Mouse (Mus musculus) forebrain, embryonic 16.5 days (tissue): ENCODE results near the gene Tenm4. TPM values are rescaled to one million over a fixed set of nuclear protein-coding genes. Genes with fewer than 3 reads are reported as not detected.

Experiments used
- ATAC-seq: fragments of 200-750 bp; cut with Nextera tagmentation; 2 replicates; pipeline ENCODE4 v1.8.0; 2017; ENCODE audit warnings: mild to moderate bottlenecking, moderate library complexity
- H3K27ac ChIP-seq: fragments of 300-500 bp; sonication (generic); 2 replicates; pipeline ENCODE4 v1.5.1; 2014; ENCODE audit warnings: low read length, control low read depth
- H3K27me3 ChIP-seq: fragments of 300-500 bp; sonication (generic); replicated peaks from 2 replicates; pipeline ENCODE4 v1.6.1; 2014; ENCODE audit warnings: low read length; ENCODE audit not compliant: control insufficient read depth, insufficient read depth
- H3K36me3 ChIP-seq: fragments of 300-500 bp; sonication (generic); 2 replicates; pipeline ENCODE4 v1.6.1; 2014; ENCODE audit not compliant: control insufficient read depth, insufficient read depth
- H3K4me1 ChIP-seq: fragments of 300-500 bp; sonication (generic); replicated peaks from 2 replicates; pipeline ENCODE4 v1.6.1; 2014; ENCODE audit warnings: low read length; ENCODE audit not compliant: control insufficient read depth, insufficient read depth
- H3K4me2 ChIP-seq: fragments of 300-500 bp; sonication (generic); 2 replicates; pipeline ENCODE4 v1.6.1; 2014; ENCODE audit warnings: mild to moderate bottlenecking, low read length, control low read depth
- H3K4me3 ChIP-seq: fragments of 300-500 bp; sonication (generic); replicated peaks from 2 replicates; pipeline ENCODE4 v1.5.1; 2014; ENCODE audit warnings: mild to moderate bottlenecking, low read length, control low read depth
- H3K9ac ChIP-seq: fragments of 300-500 bp; sonication (generic); replicated peaks from 2 replicates; pipeline ENCODE4 v1.6.1; 2014; ENCODE audit warnings: low read depth, low read length, control low read depth
- H3K9me3 ChIP-seq: fragments of 300-500 bp; sonication (generic); 2 replicates; pipeline ENCODE4 v1.6.1; 2016; ENCODE audit warnings: low read length; ENCODE audit not compliant: control insufficient read depth
- WGBS: fragments of 180-500 bp; shearing (Covaris S2); extraction: QIAGEN DNeasy Blood & Tissue Kit; methylation state at CpG from one replicate; pipeline ENCODE4 v1.1.7; 2014; 5-methylcytosine and 5-hydroxymethylcytosine counted together
- polyA plus RNA-seq: library from polyadenylated mRNA; unstranded; fragments of >200 nt; fragmentation: Nextera tagmentation; extraction: Ambion mirVana; gene quantifications from 2 replicates; pipeline ENCODE4 v1.2.1, GENCODE M21; 2015

Tenm4 gene
- polyA plus RNA-seq, 1 experiment from 2014 or later: 105 TPM

GRCm38 (mm10) chr7:96523673-96524072 is 352.6 kb downstream of the Tenm4 start:
- no peak for ATAC-seq
- Histone ChIP-seq H3K4me2 (no peak overlapping the region), H3K27ac (no peak overlapping the region), H3K36me3 (no peaks in the 10 kb centered on the region), H3K4me1 (peaks cover 9% of the 10 kb centered on the region), H3K27me3 (no peaks in the 10 kb centered on the region), H3K9ac (no peak overlapping the region), H3K9me3 (no peaks in the 10 kb centered on the region), H3K4me3 (no peak overlapping the region)
- WGBS: 54% methylated on average over 2 of the region's 2 CpGs

GRCm38 (mm10) chr7:96524486-96525205 is 353.6 kb downstream of the Tenm4 start:
- Histone ChIP-seq H3K9me3 (no peaks in the 10 kb centered on the region), H3K4me1 (peaks cover 6% of the 10 kb centered on the region), H3K36me3 (no peaks in the 10 kb centered on the region), H3K4me3 (no peak overlapping the region), H3K27ac (no peak overlapping the region), H3K27me3 (no peaks in the 10 kb centered on the region), H3K9ac (no peak overlapping the region), H3K4me2 (no peak overlapping the region)
- ATAC-seq: no peak
- WGBS: 74% methylated on average over 8 of the region's 8 CpGs

- Histone ChIP-seq H3K4me1 (peaks cover 5% of the 10 kb centered on the region), H3K27ac (no peak overlapping the region), H3K4me2 (no peak overlapping the region), H3K4me3 (no peak overlapping the region), H3K9me3 (no peaks in the 10 kb centered on the region), H3K27me3 (no peaks in the 10 kb centered on the region), H3K36me3 (no peaks in the 10 kb centered on the region), H3K9ac (no peak overlapping the region)
- ATAC-seq: no peak
- WGBS: 85% methylated on average over 1 of the region's 1 CpGs
Measured at GRCm38 (mm10) chr7:96525344-96525743, 354.3 kb downstream of the Tenm4 start.

- no peaks in the 10 kb centered on the region for H3K27me3 ChIP-seq
- no peak overlapping the region for H3K4me2 ChIP-seq
- no peak for ATAC-seq
- H3K4me1 ChIP-seq: peaks cover 9% of the 10 kb centered on the region; the same call in 1 of the 2 replicates
- no peak overlapping the region for H3K27ac ChIP-seq
- no peak overlapping the region for H3K9ac ChIP-seq
- 25% methylated on average over 10 of the region's 10 CpGs for WGBS
- no peaks in the 10 kb centered on the region for H3K36me3 ChIP-seq
- H3K9me3 ChIP-seq: no peaks in the 10 kb centered on the region
- H3K4me3 ChIP-seq: no peak overlapping the region
Measured at GRCm38 (mm10) chr7:96530571-96531426, 359.8 kb downstream of the Tenm4 start.

- no peaks in the 10 kb centered on the region for H3K9me3 ChIP-seq
- H3K4me1 ChIP-seq: peaks cover 17% of the 10 kb centered on the region; the same call in 1 of the 2 replicates
- no peak overlapping the region for H3K9ac ChIP-seq
- H3K4me2 ChIP-seq: no peak overlapping the region
- no peak overlapping the region for H3K27ac ChIP-seq
- WGBS: 25% methylated on average over 5 of the region's 5 CpGs
- no peak for ATAC-seq
- H3K36me3 ChIP-seq: no peaks in the 10 kb centered on the region
- H3K4me3 ChIP-seq: no peak overlapping the region
- no peaks in the 10 kb centered on the region for H3K27me3 ChIP-seq
Measured at GRCm38 (mm10) chr7:96531954-96532737, 361.1 kb downstream of the Tenm4 start.

DNA sequence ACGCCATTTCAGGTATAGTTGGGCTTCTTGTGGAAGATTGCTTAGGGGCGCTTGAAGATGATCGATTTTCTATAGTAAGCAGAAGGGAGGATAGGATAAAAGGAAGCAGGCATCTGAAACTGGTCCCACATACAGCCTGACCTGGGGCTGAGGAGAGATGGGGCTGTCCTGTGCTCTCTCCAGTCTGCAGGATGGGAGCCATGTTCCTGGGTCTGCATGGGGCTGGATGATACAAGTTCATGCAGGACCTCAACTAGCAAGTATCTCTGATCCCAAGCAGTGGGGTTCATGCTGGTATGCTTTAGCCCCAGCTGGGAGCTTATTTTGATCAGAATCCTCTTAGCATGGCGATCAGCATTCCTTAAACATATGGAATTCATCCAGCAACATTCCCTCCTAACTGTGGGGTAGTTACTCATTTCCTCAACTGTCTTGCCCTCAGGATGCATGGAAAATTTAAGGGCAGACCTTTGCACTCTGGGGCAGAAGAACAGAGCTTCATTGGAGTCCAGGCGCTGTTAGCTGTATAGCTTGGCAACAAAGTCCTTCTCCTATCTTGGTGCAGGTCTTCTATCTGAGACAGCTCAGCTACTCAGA is 361.9 kb downstream of the Tenm4 start:
- H3K27me3 ChIP-seq: no peaks in the 10 kb centered on the region
- no peak overlapping the region for H3K4me2 ChIP-seq
- no peak overlapping the region for H3K4me3 ChIP-seq
- 88% methylated on average over 5 of the region's 5 CpGs for WGBS
- H3K36me3 ChIP-seq: no peaks in the 10 kb centered on the region
- H3K27ac ChIP-seq: no peak overlapping the region
- H3K9me3 ChIP-seq: no peaks in the 10 kb centered on the region
- ATAC-seq: no peak
- peaks cover 17% of the 10 kb centered on the region; the same call in 1 of the 2 replicates for H3K4me1 ChIP-seq
- H3K9ac ChIP-seq: no peak overlapping the region

DNA sequence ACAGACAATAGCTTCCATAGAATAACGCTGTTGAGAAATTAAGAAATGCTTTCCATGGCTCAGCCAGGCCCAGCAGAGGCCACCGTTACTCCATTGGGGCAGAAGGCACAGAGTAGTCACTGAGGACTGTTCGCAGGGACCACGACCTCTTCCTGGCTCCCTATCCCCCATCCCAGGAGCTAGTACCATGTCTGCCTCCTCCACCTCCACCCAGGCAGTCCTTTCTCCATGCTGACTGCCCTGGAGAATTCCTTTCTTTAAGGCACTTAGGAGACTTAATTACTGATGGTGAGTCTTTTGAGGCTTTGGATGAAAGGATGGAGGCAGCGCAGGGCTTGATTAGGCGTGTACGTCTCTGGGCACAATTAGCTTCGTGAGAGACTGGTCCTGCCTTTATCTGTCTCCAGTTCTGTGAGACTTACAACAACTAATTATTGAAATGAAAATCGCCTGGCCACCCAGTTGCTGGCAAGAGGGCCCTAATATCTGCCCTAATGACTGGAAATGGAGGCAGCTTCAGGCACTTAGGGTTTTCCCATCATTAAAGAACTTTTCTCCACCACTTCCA is 365.4 kb downstream of the Tenm4 start:
- Histone ChIP-seq H3K27me3 (no peaks in the 10 kb centered on the region), H3K27ac (no peak overlapping the region), H3K4me1 (peaks cover 22% of the 10 kb centered on the region), H3K9ac (no peak overlapping the region), H3K4me2 (no peak overlapping the region), H3K9me3 (no peaks in the 10 kb centered on the region), H3K36me3 (no peaks in the 10 kb centered on the region), H3K4me3 (no peak overlapping the region)
- ATAC-seq: peak; percentile 52
- WGBS: 10% methylated on average over 9 of the region's 9 CpGs

GRCm38 (mm10) chr7:96539248-96540034 is 368.4 kb downstream of the Tenm4 start:
- ATAC-seq: no peak
- Histone ChIP-seq H3K36me3 (no peaks in the 10 kb centered on the region), H3K9ac (no peak overlapping the region), H3K4me3 (no peak overlapping the region), H3K27me3 (no peaks in the 10 kb centered on the region), H3K9me3 (no peaks in the 10 kb centered on the region), H3K4me1 (peaks cover 20% of the 10 kb centered on the region), H3K4me2 (no peak overlapping the region), H3K27ac (no peak overlapping the region)
- 72% methylated on average over 4 of the region's 4 CpGs for WGBS
